ENCODE assay signal across 9 mouse cellular contexts in genomic region chr6:17750041-17750660, GRCm38 (mm10). TPM values are rescaled to one million over a fixed set of nuclear protein-coding genes. Genes with fewer than 3 reads are reported as not detected.
DNase-seq lines count a peak whose midpoint lies in the region; ATAC-seq and TF ChIP-seq lines count a peak whose summit lies in the region.
"Had no signal": no experiment of that assay in that cellular context is flagged by ENCODE, and none has a peak within 500 bp of the region (broad histone marks: within the 10 kb centered on the region; RNA-seq: fewer than 3 reads in every experiment).

No protein-coding gene starts in this region.

- no peak for TF ChIP-seq POLR2A in bone marrow, adult 2 months (IDR thresholded peaks at IDR 0.05; ENCODE audit: borderline replicate concordance, control insufficient read depth, low read depth, low read length)

- no peak for DNase-seq in heart, embryonic 10.5 days (ENCODE audit: low spot score)
- no peak for DNase-seq in heart, postnatal 4 days
- no peak for DNase-seq in liver, postnatal 0 days
- DNase-seq in layer of hippocampus, postnatal 10 days (ENCODE audit: low spot score in 2 of 2) = no peak
- DNase-seq: right cerebral cortex, postnatal 25 days had no signal

- H3K4me1 ChIP-seq in heart, embryonic 10.5 days = peaks cover 33% of the 10 kb centered on the region; the same call in 1 of the 2 replicates
- no peaks in the 10 kb centered on the region; the same call in 1 of the 2 replicates for H3K4me1 ChIP-seq in bone marrow, adult 2 months (ENCODE audit: control insufficient read depth, insufficient read depth, low read length)
- H3K4me1 ChIP-seq in forebrain, embryonic 15.5 days = peaks cover 35% of the 10 kb centered on the region
- peaks cover 24% of the 10 kb centered on the region for H3K4me1 ChIP-seq in liver, postnatal 0 days (ENCODE audit: insufficient read depth)
- H3K4me1 ChIP-seq in kidney, embryonic 14.5 days (ENCODE audit: control insufficient read depth, insufficient read depth, low read length) = 0 out of 2 replicates have a peak, but pooled peaks cover 7% of the 10 kb centered on the region

- peak; percentile 21 for ATAC-seq in forebrain, embryonic 15.5 days (replicated peaks)
- ATAC-seq in liver, postnatal 0 days = no peak
- no peak for ATAC-seq in granulocyte monocyte progenitor cell, adult 5-6 weeks (replicated peaks; ENCODE audit: poor library complexity, severe bottlenecking)
- no peak for ATAC-seq in kidney, embryonic 14.5 days (ENCODE audit: low FRiP score, low TSS enrichment)

- TF ChIP-seq EP300 in liver, postnatal 0 days (IDR thresholded peaks at IDR 0.05; ENCODE audit: low read depth) = no peak

- H3K27me3 ChIP-seq in heart, embryonic 10.5 days (ENCODE audit: insufficient read depth, poor library complexity, severe bottlenecking) = no peaks in the 10 kb centered on the region
- H3K27me3 ChIP-seq in forebrain, embryonic 15.5 days = no peaks in the 10 kb centered on the region
- no peaks in the 10 kb centered on the region for H3K27me3 ChIP-seq in liver, postnatal 0 days (ENCODE audit: insufficient read depth, low read length)
- no peaks in the 10 kb centered on the region for H3K27me3 ChIP-seq in kidney, embryonic 14.5 days (ENCODE audit: control insufficient read depth, insufficient read depth, low read length)

- H3K9ac ChIP-seq in forebrain, embryonic 15.5 days (replicated peaks) = peak overlapping the region; percentile 90
- H3K9ac ChIP-seq in liver, postnatal 0 days (replicated peaks) = no peak overlapping the region
- no peak overlapping the region for H3K9ac ChIP-seq in kidney, embryonic 14.5 days (ENCODE audit: low read depth, low read length)

- no peaks in the 10 kb centered on the region for H3K9me3 ChIP-seq in heart, embryonic 10.5 days
- H3K9me3 ChIP-seq in forebrain, embryonic 15.5 days = no peaks in the 10 kb centered on the region
- H3K9me3 ChIP-seq in liver, postnatal 0 days (ENCODE audit: low read length) = no peaks in the 10 kb centered on the region
- H3K9me3 ChIP-seq in kidney, embryonic 14.5 days (ENCODE audit: control insufficient read depth, low read length) = no peaks in the 10 kb centered on the region

- peak overlapping the region; percentile 57 for H3K4me2 ChIP-seq in forebrain, embryonic 15.5 days (replicated peaks)
- H3K4me2 ChIP-seq in liver, postnatal 0 days (ENCODE audit: low read depth, low read length) = peak overlapping the region; percentile 94
- H3K4me2 ChIP-seq in kidney, embryonic 14.5 days (replicated peaks; ENCODE audit: low read depth, low read length) = no peak overlapping the region

- peak overlapping the region; percentile 90; the same call in 1 of the 2 replicates for H3K27ac ChIP-seq in heart, embryonic 10.5 days
- no peak overlapping the region for H3K27ac ChIP-seq in bone marrow, adult 2 months (ENCODE audit: control insufficient read depth, insufficient read depth, low read depth, low read length, poor library complexity)
- H3K27ac ChIP-seq in forebrain, embryonic 15.5 days (replicated peaks) = peak overlapping the region; percentile 97
- no peak overlapping the region for H3K27ac ChIP-seq in liver, postnatal 0 days (ENCODE audit: low read depth)
- H3K27ac ChIP-seq in kidney, embryonic 14.5 days (ENCODE audit: low read depth, low read length) = no peak overlapping the region

- no peaks in the 10 kb centered on the region for H3K36me3 ChIP-seq in heart, embryonic 10.5 days
- H3K36me3 ChIP-seq in forebrain, embryonic 15.5 days = no peaks in the 10 kb centered on the region
- H3K36me3 ChIP-seq in liver, postnatal 0 days (replicated peaks; ENCODE audit: insufficient read depth, low read length) = no peaks in the 10 kb centered on the region
- no peaks in the 10 kb centered on the region for H3K36me3 ChIP-seq in kidney, embryonic 14.5 days (ENCODE audit: control insufficient read depth, insufficient read depth, low read length)

- H3K4me3 ChIP-seq in heart, embryonic 10.5 days = peak overlapping the region; percentile 62
- peak overlapping the region; percentile 31 for H3K4me3 ChIP-seq in bone marrow, adult 2 months (replicated peaks; ENCODE audit: control insufficient read depth, low read depth, low read length)
- H3K4me3 ChIP-seq in forebrain, embryonic 15.5 days = peak overlapping the region; percentile 72
- H3K4me3 ChIP-seq in liver, postnatal 0 days (ENCODE audit: low read depth, low read length) = no peak overlapping the region
- no peak overlapping the region for H3K4me3 ChIP-seq in kidney, embryonic 14.5 days (ENCODE audit: low read length)

- TF ChIP-seq CTCF in bone marrow, adult 2 months (IDR thresholded peaks at IDR 0.05; ENCODE audit: control insufficient read depth, insufficient read depth, low read length) = no peak
- no peak for TF ChIP-seq CTCF in liver, postnatal 0 days (IDR thresholded peaks at IDR 0.05; ENCODE audit: low read depth)

- WGBS in heart, embryonic 10.5 days = 53% methylated on average over 9 of the region's 9 CpGs
- WGBS in bone marrow, adult 2 months = 50% methylated on average over 9 of the region's 9 CpGs
- 46% methylated on average over 9 of the region's 9 CpGs for WGBS in forebrain, embryonic 15.5 days
- 73% methylated on average over 9 of the region's 9 CpGs for WGBS in liver, postnatal 0 days (ENCODE audit: insufficient replicate concordance)
- 82% methylated on average over 9 of the region's 9 CpGs for WGBS in kidney, embryonic 14.5 days

RNA-seq across cellular contexts. Expression of gene St7, which starts 57.4 kb away (rescaled TPM):
- polyA plus RNA-seq in heart, embryonic 10.5 days (2016; fragmentation: Nextera tagmentation; extraction: Ambion mirVana) = 24.0 and 24.9 TPM in 2 replicates
- total RNA-seq in heart, postnatal 4 days (2021) = 10 to 100 TPM; 33.5 to 35.9 TPM
- polyA plus RNA-seq in bone marrow, adult 2 months (2011; ENCODE audit: insufficient read depth, insufficient read length, low replicate concordance, missing spikeins) = 12.6 and 18.8 TPM in 2 replicates
- 61.3 and 68.2 TPM in 2 replicates for polyA plus RNA-seq in forebrain, embryonic 15.5 days (2015; fragmentation: Nextera tagmentation; extraction: Ambion mirVana)
- 11.0 and 11.9 TPM in 2 replicates for polyA plus RNA-seq in liver, postnatal 0 days (2015; fragmentation: Nextera tagmentation; extraction: Ambion mirVana)
- total RNA-seq in layer of hippocampus, postnatal 10 days (2021) = 10 to 100 TPM; 42.6 to 44.5 TPM
- 30.0 and 31.2 TPM in 2 replicates for total RNA-seq in granulocyte monocyte progenitor cell, adult 5-6 weeks (2014; fragmentation: Nextera tagmentation)
- 42.6 and 45.5 TPM in 2 replicates for total RNA-seq in granulocyte monocyte progenitor cell, adult 5-6 weeks (2017)
- 18.0 and 22.4 TPM in 2 replicates for polyA plus RNA-seq in kidney, embryonic 14.5 days (2014; fragmentation: Nextera tagmentation; extraction: Ambion mirVana)

Comparison
In these comparisons a context has a peak if more than half of its experiments do, and no peak if none do; other contexts are left out.
1. H3K27ac ChIP-seq: peak in heart, embryonic 10.5 days (single experiment) and forebrain, embryonic 15.5 days (single experiment); none in bone marrow, adult 2 months (single experiment), liver, postnatal 0 days (single experiment) and kidney, embryonic 14.5 days (single experiment).
2. H3K4me3 ChIP-seq: peak in heart, embryonic 10.5 days (single experiment), bone marrow, adult 2 months (single experiment) and forebrain, embryonic 15.5 days (single experiment); none in liver, postnatal 0 days (single experiment) and kidney, embryonic 14.5 days (single experiment).